Mouse (Mus musculus) olfactory bulb, adult 2 months (tissue): Measurements from ENCODE around the gene Acacb. TPM values are rescaled to one million over a fixed set of nuclear protein-coding genes. Genes with fewer than 3 reads are reported as not detected.
A peak's percentile ranks its signal among the peaks of the same experiment; 100 is the strongest.

Experiments
- H3K27ac ChIP-seq: fragments of 200-500 bp; 2 replicates; pipeline ENCODE4 v1.5.1; 2012; ENCODE audit warnings: low read depth, low read length; ENCODE audit not compliant: insufficient read depth
- H3K4me1 ChIP-seq: fragments of 200-500 bp; 2 replicates; pipeline ENCODE4 v1.6.1; 2012; ENCODE audit warnings: low read length; ENCODE audit not compliant: control insufficient read depth, insufficient read depth
- H3K4me3 ChIP-seq: fragments of 200-500 bp; 2 replicates; pipeline ENCODE4 v1.5.1; 2012; ENCODE audit warnings: mild to moderate bottlenecking, low read depth, low read length, moderate library complexity; ENCODE audit not compliant: insufficient read depth
- CTCF ChIP-seq: fragments of 200-500 bp; IDR thresholded peaks from 2 replicates; pipeline ENCODE4 v1.5.1; 2012; ENCODE audit warnings: low read depth, mild to moderate bottlenecking, low read length, moderate library complexity; ENCODE audit not compliant: insufficient read depth
- POLR2A ChIP-seq: fragments of 200-500 bp; IDR thresholded peaks from 2 replicates; pipeline ENCODE4 v1.6.1; 2012; ENCODE audit warnings: mild to moderate bottlenecking, low read depth, low read length, moderate library complexity; ENCODE audit not compliant: insufficient read depth
- WGBS: fragments of 180-500 bp; shearing (Covaris S2); methylation state at CpG from one replicate; pipeline ENCODE4 v1.1.7; 2018; 5-methylcytosine and 5-hydroxymethylcytosine counted together
- polyA plus RNA-seq: library from polyadenylated mRNA; stranded (reverse); fragments of >200 nt; gene quantifications from 2 replicates; pipeline ENCODE4 v1.2.4, GENCODE M21; 2012; ENCODE audit warnings: low replicate concordance; ENCODE audit not compliant: missing spikeins, insufficient read depth, insufficient read length

Acacb gene
- polyA plus RNA-seq, 1 experiment, result not detected

GRCm38 (mm10) chr5:114285398-114285700 is 139.0 kb downstream of the Acacb start:
- no peak for TF ChIP-seq POLR2A
- TF ChIP-seq CTCF, result no peak
- 33% methylated on average over 3 of the region's 3 CpGs for WGBS
- H3K27ac ChIP-seq, result no peak overlapping the region

DNA sequence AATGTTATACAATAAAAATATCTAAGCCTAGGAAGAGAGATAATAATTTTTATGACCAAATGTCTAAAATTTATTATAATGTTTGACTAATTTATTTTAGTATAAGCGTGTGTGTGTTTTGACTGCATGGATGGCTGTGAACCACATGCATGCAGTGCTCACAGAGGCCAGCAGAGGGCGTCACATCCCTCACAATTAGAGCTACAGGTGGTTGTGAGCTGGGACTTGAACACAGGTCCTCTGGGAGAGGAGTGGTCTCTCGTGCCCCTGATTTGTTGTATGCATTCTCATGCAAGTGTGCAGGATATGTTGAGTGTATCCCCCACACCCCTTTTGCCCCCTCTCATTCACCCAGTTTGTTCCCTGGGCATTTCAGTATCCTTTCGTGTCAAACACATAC is 139.8 kb downstream of the Acacb start:
- Histone ChIP-seq H3K4me3 (no peak overlapping the region), H3K4me1 (peaks cover 16% of the 10 kb centered on the region), H3K27ac (no peak overlapping the region)
- no peak for TF ChIP-seq POLR2A
- TF ChIP-seq CTCF, result 0 out of 2 replicates have a peak, but pooled peaks have one; percentile 23
- WGBS, result 80% methylated on average over 4 of the region's 4 CpGs

More at GRCm38 (mm10) chr5:114285398-114285700, 139.0 kb downstream of the Acacb start:
- Histone ChIP-seq H3K4me1 (peaks cover 16% of the 10 kb centered on the region), H3K4me3 (no peak overlapping the region)

DNA sequence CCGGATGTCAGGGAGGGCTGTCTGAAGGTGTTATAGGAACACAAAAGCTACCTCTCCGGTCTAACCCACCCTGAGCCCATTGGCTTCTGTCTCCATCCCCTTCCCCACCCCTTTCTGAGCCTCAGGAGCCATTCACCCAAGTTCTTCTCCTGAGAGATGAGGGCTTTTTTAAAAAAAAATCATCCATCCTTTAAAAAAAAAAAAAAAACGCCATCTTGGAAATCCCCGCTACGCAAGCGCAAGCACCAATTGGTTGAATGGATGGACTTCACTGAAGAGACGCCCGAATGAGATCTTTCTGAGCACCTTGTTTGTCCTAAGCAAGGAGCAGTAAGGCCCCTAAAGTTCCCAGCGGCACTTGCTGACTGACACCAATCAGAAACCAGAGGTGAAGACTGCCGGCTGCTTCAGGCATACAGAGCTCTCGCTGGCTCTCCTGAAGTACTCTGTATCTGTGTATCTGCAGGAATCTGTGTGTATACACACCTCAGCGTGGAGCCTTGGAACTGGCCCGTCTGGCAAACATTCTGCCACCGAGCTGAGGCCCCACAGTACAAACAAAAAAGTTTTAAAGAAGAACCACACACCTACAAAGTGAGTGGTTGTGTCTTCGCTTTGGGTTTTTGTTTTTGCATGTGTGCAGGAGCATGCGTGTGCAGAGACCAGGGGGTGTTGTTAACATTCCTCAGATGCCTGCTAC is 140.7 kb downstream of the Acacb start:
- H3K4me1 ChIP-seq, result peaks cover 16% of the 10 kb centered on the region
- TF ChIP-seq POLR2A (no peak), CTCF (no peak)
- H3K27ac ChIP-seq, result no peak overlapping the region
- H3K4me3 ChIP-seq, result no peak overlapping the region
- whole genome bisulfite sequencing, result 92% methylated on average over 16 of the region's 16 CpGs

GRCm38 (mm10) chr5:114288396-114288795 is 142.1 kb downstream of the Acacb start:
- TF ChIP-seq CTCF, result no peak
- no peak for TF ChIP-seq POLR2A
- Histone ChIP-seq H3K4me1 (peaks cover 16% of the 10 kb centered on the region), H3K27ac (no peak overlapping the region), H3K4me3 (no peak overlapping the region)
- 73% methylated on average over 5 of the region's 5 CpGs for WGBS

DNA sequence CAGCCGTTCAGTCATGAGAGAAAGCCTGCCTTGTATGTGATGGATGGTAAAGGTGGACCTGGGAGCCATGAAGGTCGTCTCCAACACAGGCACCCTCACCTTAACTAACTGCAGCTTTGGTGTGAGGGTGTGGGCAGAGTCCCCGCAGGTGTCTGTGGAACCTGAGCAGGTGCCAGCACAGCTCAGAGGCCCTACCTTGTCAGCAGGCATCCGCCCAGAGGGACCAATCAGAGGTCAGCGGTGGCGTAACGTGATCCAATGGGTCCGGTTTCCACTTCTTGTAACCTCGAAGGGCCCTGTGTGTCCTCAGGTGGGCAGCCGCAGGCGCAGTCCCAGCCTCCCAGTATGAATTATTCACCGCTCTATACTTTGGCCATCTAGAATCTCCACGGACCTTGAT is 142.5 kb downstream of the Acacb start, which contains the start of gene Myo1h:
Gene Myo1h (plus strand): TSS at position 293 of the 400 bp plus-strand sequence.
- TF ChIP-seq CTCF, result no peak
- TF ChIP-seq POLR2A, result no peak
- Histone ChIP-seq H3K27ac (no peak within 1 kb of the TSS), H3K4me1 (peaks cover 16% of the 10 kb centered on the region), H3K4me3 (no peak within 1 kb of the TSS)
- WGBS, result 66% methylated on average over 13 of the region's 13 CpGs

DNA sequence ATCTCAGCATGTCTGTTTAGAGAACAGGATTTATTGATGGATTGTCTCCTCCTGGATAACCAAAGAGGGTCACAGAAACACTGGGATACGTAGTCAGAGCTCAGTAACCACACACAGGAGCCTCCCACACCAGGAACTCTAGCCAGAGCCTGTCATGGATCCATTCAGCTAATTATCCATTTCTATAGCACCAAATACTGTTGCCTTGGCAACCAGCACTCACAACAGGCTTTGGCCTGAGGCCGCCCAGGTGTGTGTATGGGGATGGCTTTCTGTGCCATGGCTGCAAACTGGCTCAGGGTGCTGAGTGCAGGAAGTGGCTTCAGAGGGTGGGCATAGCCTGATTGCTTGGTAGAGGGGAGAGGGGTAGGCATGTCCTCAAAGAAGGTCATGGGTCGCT is 143.7 kb downstream of the Acacb start:
- Histone ChIP-seq H3K4me1 (peaks cover 12% of the 10 kb centered on the region), H3K4me3 (no peak overlapping the region), H3K27ac (no peak overlapping the region)
- 38% methylated on average over 3 of the region's 3 CpGs for WGBS
- TF ChIP-seq POLR2A (no peak), CTCF (no peak)

DNA sequence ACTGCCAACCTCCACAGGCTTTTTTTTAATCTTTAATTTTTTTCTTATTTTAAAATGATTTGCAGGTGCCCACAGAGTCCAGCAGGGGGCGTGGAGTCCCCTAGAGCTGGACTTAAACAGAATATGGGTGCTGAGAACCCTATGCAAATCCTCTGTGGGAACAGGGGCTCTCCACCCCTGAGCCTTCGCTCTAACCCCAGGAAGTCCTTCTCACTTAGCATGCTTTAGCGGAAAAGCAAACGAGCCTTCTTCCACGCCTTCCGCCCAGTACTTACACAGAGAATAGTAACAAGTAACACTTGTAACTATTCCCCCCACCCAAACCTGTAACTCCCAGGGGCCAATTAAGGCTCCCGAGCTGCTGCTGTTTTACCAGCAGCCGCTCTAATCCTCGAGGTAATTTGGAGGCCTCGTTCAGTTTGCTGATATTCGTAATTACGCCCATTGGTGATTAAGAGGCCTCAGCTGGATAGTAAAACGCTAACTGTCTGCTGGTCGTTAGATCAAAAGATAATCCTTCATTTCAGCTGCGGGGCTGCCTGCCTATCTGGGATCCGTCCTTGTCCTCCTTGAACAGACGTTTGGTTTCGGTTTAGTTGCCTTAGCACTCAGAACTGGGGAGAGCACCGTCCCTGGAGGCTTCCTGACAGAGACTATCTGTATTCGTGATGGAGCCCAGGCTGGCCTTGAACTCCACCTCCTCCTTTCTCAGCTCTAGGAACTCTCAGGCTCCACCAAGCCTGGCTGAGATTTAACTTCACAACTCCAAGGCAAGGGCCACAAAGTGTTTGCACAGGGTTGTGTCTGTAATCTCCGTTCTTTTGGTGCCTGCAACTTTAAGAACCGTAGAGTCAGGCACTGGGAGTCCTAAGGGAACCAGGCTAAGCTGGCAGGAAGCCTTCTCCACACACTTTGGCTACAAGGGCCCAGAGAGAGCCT is 150.6 kb downstream of the Acacb start:
- Histone ChIP-seq H3K4me3 (no peak overlapping the region), H3K4me1 (no peaks in the 10 kb centered on the region), H3K27ac (no peak overlapping the region)
- 48% methylated on average over 22 of the region's 22 CpGs for WGBS
- TF ChIP-seq POLR2A, result no peak
- TF ChIP-seq CTCF, result no peak

GRCm38 (mm10) chr5:114298212-114298894 is 152.0 kb downstream of the Acacb start:
- no peak overlapping the region for H3K27ac ChIP-seq
- WGBS, result 69% methylated on average over 18 of the region's 18 CpGs

DNA sequence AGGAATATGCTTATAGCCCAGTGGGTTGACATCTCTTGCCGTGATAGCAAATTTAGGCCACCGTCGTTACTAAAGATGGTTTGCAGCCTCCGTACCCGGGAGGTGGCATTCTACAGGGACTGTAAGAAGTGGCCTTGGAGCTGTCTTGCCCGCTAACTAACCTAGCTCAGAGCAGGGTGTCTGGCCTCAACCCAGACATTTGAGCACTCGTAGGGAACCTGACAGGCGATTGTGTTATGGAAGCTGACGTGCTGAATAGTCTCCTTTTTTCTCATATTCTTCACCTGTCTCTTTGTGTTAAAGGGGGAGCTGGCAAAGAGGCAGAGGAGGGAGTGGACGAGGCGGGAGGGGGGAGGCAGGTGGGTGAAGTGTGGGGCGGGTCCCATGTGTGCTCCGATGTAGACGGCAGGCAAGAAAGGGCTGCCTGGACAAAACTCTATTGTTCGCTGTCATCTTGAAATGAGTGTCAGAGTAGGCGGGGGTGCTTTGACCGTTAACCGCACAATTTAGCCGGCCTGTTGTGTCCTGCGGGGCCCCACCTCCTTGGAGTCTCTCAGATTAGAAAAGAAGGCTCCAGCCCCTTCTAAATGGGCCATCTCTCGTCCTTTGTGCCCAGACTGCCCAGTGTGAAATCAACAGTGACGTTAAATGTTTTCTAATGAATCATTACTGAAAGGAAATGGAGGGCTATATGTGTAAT is 153.0 kb downstream of the Acacb start:
- no peak overlapping the region for H3K27ac ChIP-seq
- TF ChIP-seq POLR2A (no peak), CTCF (no peak)
- no peaks in the 10 kb centered on the region for H3K4me1 ChIP-seq
- H3K4me3 ChIP-seq, result no peak overlapping the region
- WGBS, result 55% methylated on average over 22 of the region's 22 CpGs

More at GRCm38 (mm10) chr5:114298212-114298894, 152.0 kb downstream of the Acacb start:
- no peak overlapping the region for H3K4me3 ChIP-seq
- H3K4me1 ChIP-seq, result no peaks in the 10 kb centered on the region
- no peak for TF ChIP-seq CTCF
